Mouse (Mus musculus): Measurements from ENCODE around the gene Fgfr2. TPM values are rescaled to one million over a fixed set of nuclear protein-coding genes. Genes with fewer than 3 reads are reported as not detected.

Gene Fgfr2
- total RNA-seq, 1 experiment from 2014 or later: not detected

DNA sequence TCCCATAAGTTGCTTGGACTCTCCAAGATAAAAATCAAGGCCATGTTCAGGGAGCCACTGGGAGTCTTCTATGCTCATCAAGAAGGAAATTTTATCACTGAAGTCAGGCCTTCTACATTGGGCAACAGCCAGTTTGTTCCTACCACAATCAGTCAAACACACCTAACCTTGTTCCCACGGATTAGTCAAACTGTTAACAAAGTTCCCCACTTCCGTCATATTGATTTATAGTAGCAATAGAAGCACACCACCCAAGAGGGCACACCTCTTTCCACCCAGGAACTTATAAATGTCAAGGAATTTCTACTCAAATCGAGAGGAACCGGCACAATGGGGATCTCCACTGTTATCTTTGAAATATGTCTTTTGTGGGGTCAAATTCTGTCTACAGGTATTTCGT lies 2091.4 kb downstream of the Fgfr2 start, which contains the start of gene Dmbt1:
TSS of gene Dmbt1 (plus strand) at position 299 of the 400 bp plus-strand sequence.
- ATAC-seq (replicated peaks in 1 of 2; ENCODE audit: insufficient read depth in 1 of 2, low FRiP score in 2 of 2, low TSS enrichment in 1 of 2, low read depth in 1 of 2, poor library complexity in 2 of 2, severe bottlenecking in 2 of 2): no peak

GRCm38 (mm10) chr7:131027557-131027956 lies 2095.6 kb downstream of the Fgfr2 start:
- no peak for ATAC-seq (replicated peaks in 1 of 2; ENCODE audit: insufficient read depth in 1 of 2, low FRiP score in 2 of 2, low TSS enrichment in 1 of 2, low read depth in 1 of 2, poor library complexity in 2 of 2, severe bottlenecking in 2 of 2)

DNA sequence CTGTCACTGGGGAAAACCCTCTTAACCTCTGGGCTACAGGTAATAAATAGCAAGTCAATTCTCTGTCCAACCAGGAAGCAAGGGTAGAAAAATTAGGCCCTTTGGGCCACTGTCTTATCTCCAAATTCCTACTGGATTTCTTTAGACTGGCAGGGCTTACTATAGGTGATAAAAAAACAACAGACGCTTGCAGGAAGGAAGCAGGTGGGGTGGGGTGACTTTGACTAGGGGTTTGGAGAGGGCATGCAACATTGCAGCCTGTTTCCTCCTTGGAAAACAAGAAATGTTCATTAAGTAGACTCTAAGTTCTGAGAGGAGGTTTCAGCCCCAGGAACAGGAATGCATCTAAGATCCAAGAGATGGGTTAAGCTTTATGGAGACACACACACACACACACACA lies 2098.3 kb downstream of the Fgfr2 start:
- ATAC-seq (replicated peaks in 1 of 2; ENCODE audit: insufficient read depth in 1 of 2, low FRiP score in 2 of 2, low TSS enrichment in 1 of 2, low read depth in 1 of 2, poor library complexity in 2 of 2, severe bottlenecking in 2 of 2): no peak

GRCm38 (mm10) chr7:131019181-131019580 lies 2104.0 kb downstream of the Fgfr2 start:
- ATAC-seq (replicated peaks in 1 of 2; ENCODE audit: insufficient read depth in 1 of 2, low FRiP score in 2 of 2, low TSS enrichment in 1 of 2, low read depth in 1 of 2, poor library complexity in 2 of 2, severe bottlenecking in 2 of 2): no peak

DNA sequence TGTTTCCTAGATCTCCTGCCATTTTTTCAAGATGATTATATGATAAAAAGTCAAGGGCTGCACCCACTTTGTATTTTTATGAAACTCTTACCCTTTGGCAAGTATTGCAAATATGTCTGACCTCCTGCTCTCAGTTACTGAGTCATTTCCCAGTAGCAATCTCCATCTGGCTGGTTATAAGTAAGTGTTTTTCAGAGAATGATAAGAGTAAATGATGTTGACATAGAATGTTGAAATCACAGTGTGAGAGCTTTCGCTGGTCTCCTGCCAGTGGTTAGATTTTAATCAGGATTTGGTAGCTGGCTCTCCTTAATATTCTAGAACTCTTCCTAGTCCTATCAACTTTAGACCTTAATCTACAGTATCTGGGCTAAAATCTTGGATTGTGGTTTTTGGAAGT lies 2111.2 kb downstream of the Fgfr2 start:
- no peak for ATAC-seq (replicated peaks in 1 of 2; ENCODE audit: insufficient read depth in 1 of 2, low FRiP score in 2 of 2, low TSS enrichment in 1 of 2, low read depth in 1 of 2, poor library complexity in 2 of 2, severe bottlenecking in 2 of 2)

- ATAC-seq (replicated peaks in 1 of 2; ENCODE audit: insufficient read depth in 1 of 2, low FRiP score in 2 of 2, low TSS enrichment in 1 of 2, low read depth in 1 of 2, poor library complexity in 2 of 2, severe bottlenecking in 2 of 2): no peak
Measured at GRCm38 (mm10) chr7:131009178-131009577, 2114.0 kb downstream of the Fgfr2 start.

- no peak for ATAC-seq (replicated peaks in 1 of 2; ENCODE audit: insufficient read depth in 1 of 2, low FRiP score in 2 of 2, low TSS enrichment in 1 of 2, low read depth in 1 of 2, poor library complexity in 2 of 2, severe bottlenecking in 2 of 2)
Measured at GRCm38 (mm10) chr7:131007221-131007620, 2115.9 kb downstream of the Fgfr2 start.

GRCm38 (mm10) chr7:131004071-131004470 lies 2119.1 kb downstream of the Fgfr2 start:
- no peak for ATAC-seq (replicated peaks in 1 of 2; ENCODE audit: insufficient read depth in 1 of 2, low FRiP score in 2 of 2, low TSS enrichment in 1 of 2, low read depth in 1 of 2, poor library complexity in 2 of 2, severe bottlenecking in 2 of 2)

GRCm38 (mm10) chr7:131001976-131002726 lies 2121.0 kb downstream of the Fgfr2 start:
- no peak for ATAC-seq (replicated peaks in 1 of 2; ENCODE audit: insufficient read depth in 1 of 2, low FRiP score in 2 of 2, low TSS enrichment in 1 of 2, low read depth in 1 of 2, poor library complexity in 2 of 2, severe bottlenecking in 2 of 2)

GRCm38 (mm10) chr7:130993907-130994306 lies 2129.2 kb downstream of the Fgfr2 start:
- ATAC-seq (replicated peaks in 1 of 2; ENCODE audit: insufficient read depth in 1 of 2, low FRiP score in 2 of 2, low TSS enrichment in 1 of 2, low read depth in 1 of 2, poor library complexity in 2 of 2, severe bottlenecking in 2 of 2): no peak

DNA sequence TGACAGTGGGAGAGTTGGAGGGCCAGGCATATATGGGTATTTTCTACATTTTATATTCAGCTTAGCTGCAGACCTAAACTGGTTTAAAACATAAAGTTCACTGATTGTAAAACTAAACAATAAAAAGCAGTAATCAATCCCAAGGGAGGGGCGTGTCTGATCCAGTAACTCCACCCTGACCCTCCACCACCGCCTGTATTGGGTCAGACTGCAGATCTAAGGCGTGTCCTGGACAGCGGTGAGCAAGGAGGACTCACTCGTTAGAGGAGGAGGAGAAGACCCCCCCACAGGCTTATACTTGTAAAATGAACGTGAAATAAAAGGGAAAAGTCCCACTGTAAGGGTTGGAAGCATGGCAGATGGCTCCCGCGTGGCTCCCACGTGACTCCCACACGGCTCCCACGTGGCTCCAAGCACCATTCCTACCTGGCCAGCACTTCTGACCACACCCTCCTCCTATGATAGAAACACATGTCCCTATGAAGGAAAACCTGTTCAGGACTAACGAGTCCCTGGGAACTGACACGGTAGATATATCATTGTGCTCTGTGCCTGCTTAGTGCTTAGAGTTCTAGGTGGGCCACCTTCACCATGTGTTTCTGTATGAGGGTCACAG lies 2131.9 kb downstream of the Fgfr2 start:
- no peak for ATAC-seq (replicated peaks in 1 of 2; ENCODE audit: insufficient read depth in 1 of 2, low FRiP score in 2 of 2, low TSS enrichment in 1 of 2, low read depth in 1 of 2, poor library complexity in 2 of 2, severe bottlenecking in 2 of 2)

DNA sequence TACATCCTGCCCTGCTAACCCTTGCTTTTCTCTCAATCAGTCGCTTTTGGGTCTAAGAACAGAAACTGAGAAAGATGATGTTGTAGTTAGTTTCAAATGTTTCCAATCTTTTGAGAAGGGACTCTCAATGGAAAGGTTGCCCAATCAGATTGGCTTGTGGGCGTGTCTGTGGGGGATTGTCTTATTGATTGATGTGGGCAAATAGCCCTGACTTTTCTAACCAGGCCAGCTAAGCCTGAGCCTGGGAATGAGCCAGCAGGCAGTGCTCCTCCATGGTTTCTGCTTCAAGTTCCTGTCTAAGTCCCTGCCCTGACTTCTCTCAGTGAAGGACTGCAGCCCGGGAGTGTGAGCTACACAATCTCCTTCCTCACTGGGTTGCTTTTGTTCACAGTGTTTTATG lies 2133.8 kb downstream of the Fgfr2 start:
- no peak for ATAC-seq (replicated peaks in 1 of 2; ENCODE audit: insufficient read depth in 1 of 2, low FRiP score in 2 of 2, low TSS enrichment in 1 of 2, low read depth in 1 of 2, poor library complexity in 2 of 2, severe bottlenecking in 2 of 2)

DNA sequence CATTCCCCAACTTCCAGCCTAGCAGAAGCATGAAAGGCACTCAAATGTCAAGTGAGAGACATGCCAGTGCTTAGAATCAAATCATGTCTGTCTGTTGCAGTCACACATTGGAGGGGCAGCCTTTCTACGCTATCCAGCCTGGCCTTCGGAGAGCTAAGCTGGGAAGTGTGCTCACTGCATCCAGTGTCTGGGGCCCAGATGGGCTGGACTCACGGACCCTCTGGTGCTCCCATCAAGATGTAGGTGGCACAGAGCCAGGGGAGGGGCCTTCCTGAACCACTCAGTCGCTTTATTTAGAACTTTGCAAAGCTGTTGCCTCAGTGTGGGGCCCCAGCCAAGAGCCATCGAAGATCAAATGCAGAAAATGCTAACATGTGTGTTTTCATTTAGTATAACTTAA lies 2135.0 kb downstream of the Fgfr2 start:
- no peak for ATAC-seq (replicated peaks in 1 of 2; ENCODE audit: insufficient read depth in 1 of 2, low FRiP score in 2 of 2, low TSS enrichment in 1 of 2, low read depth in 1 of 2, poor library complexity in 2 of 2, severe bottlenecking in 2 of 2)

GRCm38 (mm10) chr7:130985716-130986115 lies 2137.4 kb downstream of the Fgfr2 start:
- ATAC-seq (replicated peaks in 1 of 2; ENCODE audit: insufficient read depth in 1 of 2, low FRiP score in 2 of 2, low TSS enrichment in 1 of 2, low read depth in 1 of 2, poor library complexity in 2 of 2, severe bottlenecking in 2 of 2): no peak

DNA sequence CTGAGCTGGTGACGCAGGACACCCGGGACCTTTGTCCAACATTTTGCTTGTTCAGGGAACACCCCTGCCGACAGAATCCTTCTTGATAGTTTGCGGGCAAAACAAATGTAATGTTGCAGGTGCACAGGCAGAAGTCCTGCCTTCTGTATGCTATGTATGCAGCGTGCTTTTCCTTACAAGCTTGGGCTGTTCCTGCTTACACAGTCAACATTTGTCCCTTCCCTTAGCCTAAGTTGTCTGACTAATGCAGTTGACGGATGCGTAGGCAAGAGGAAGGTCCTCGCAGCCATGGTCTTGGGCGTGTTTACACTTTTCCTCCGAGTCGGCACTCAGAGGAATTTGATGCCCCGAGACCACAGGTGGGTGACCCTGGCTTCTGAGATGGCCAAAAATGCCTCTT lies 2138.0 kb downstream of the Fgfr2 start:
- ATAC-seq (replicated peaks in 1 of 2; ENCODE audit: insufficient read depth in 1 of 2, low FRiP score in 2 of 2, low TSS enrichment in 1 of 2, low read depth in 1 of 2, poor library complexity in 2 of 2, severe bottlenecking in 2 of 2): no peak

- no peak for ATAC-seq (replicated peaks in 1 of 2; ENCODE audit: insufficient read depth in 1 of 2, low FRiP score in 2 of 2, low TSS enrichment in 1 of 2, low read depth in 1 of 2, poor library complexity in 2 of 2, severe bottlenecking in 2 of 2)
Measured at GRCm38 (mm10) chr7:130984294-130984693, 2138.9 kb downstream of the Fgfr2 start.

- ATAC-seq (replicated peaks in 1 of 2; ENCODE audit: insufficient read depth in 1 of 2, low FRiP score in 2 of 2, low TSS enrichment in 1 of 2, low read depth in 1 of 2, poor library complexity in 2 of 2, severe bottlenecking in 2 of 2): no peak
Measured at GRCm38 (mm10) chr7:130982881-130983280, 2140.3 kb downstream of the Fgfr2 start.

GRCm38 (mm10) chr7:130982371-130982770 lies 2140.8 kb downstream of the Fgfr2 start:
- no peak for ATAC-seq (replicated peaks in 1 of 2; ENCODE audit: insufficient read depth in 1 of 2, low FRiP score in 2 of 2, low TSS enrichment in 1 of 2, low read depth in 1 of 2, poor library complexity in 2 of 2, severe bottlenecking in 2 of 2)

DNA sequence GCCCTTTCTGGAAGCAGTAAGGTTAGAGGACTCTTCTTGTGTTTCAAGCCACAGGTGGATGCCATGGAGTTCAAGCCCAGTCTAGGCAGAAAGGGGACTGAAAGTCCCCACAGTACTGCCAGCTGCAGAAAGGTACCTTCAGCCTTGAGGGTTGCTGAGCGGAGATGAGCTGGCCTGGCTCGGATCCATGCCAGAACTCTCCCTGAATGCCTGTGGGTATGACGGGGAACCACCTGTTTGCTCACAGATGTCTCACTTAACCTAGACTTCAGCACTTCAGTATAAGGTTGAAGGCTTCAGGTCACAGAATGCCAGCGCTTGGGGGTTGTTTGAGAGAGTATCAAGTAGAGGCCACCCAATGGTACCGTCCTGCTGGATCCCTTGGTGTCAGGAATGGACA lies 2143.0 kb downstream of the Fgfr2 start:
- no peak for ATAC-seq (replicated peaks in 1 of 2; ENCODE audit: insufficient read depth in 1 of 2, low FRiP score in 2 of 2, low TSS enrichment in 1 of 2, low read depth in 1 of 2, poor library complexity in 2 of 2, severe bottlenecking in 2 of 2)

All from hematopoietic stem cell, adult 5-6 weeks (primary cell).